Mouse (Mus musculus) heart, embryonic 12.5 days (tissue): ENCODE measurements at regions not wholly inside any gene's neighbourhood (a gene's known extent, or its start where the extent isn't known, plus 50 kb on each side); places are given as distances from the start of the nearest gene placed in this dataset.

ENCODE experiments used
- ATAC-seq: fragments of 200-750 bp; cut with Nextera tagmentation; 2 replicates; pipeline ENCODE4 v1.8.0; 2017; ENCODE audit warnings: moderate TSS enrichment, moderate library complexity; ENCODE audit not compliant: insufficient number of reproducible peaks, low FRiP score
- H3K27ac ChIP-seq: fragments of 300-500 bp; sonication (generic); 2 replicates; pipeline ENCODE4 v1.5.1; 2016; ENCODE audit warnings: mild to moderate bottlenecking, moderate library complexity; ENCODE audit not compliant: poor library complexity, severe bottlenecking
- H3K27me3 ChIP-seq: fragments of 300-500 bp; sonication (generic); replicated peaks from 2 replicates; pipeline ENCODE4 v1.6.1; 2016; ENCODE audit warnings: mild to moderate bottlenecking, moderate library complexity
- H3K36me3 ChIP-seq: fragments of 300-500 bp; sonication (generic); 2 replicates; pipeline ENCODE4 v1.6.1; 2016; ENCODE audit warnings: mild to moderate bottlenecking, moderate library complexity
- H3K4me1 ChIP-seq: fragments of 300-500 bp; sonication (generic); replicated peaks from 2 replicates; pipeline ENCODE4 v1.6.1; 2016; ENCODE audit warnings: mild to moderate bottlenecking
- H3K4me2 ChIP-seq: fragments of 300-500 bp; sonication (generic); 2 replicates; pipeline ENCODE4 v1.6.1; 2016; ENCODE audit warnings: mild to moderate bottlenecking, moderate library complexity
- H3K4me3 ChIP-seq: fragments of 300-500 bp; sonication (generic); 2 replicates; pipeline ENCODE4 v1.5.1; 2016; ENCODE audit warnings: mild to moderate bottlenecking
- H3K9ac ChIP-seq: fragments of 300-500 bp; sonication (generic); 2 replicates; pipeline ENCODE4 v1.6.1; 2016; ENCODE audit warnings: mild to moderate bottlenecking, moderate library complexity
- H3K9me3 ChIP-seq: fragments of 300-500 bp; sonication (generic); replicated peaks from 2 replicates; pipeline ENCODE4 v1.6.1; 2016; ENCODE audit warnings: mild to moderate bottlenecking, moderate library complexity
- WGBS: fragments of 180-500 bp; shearing (Covaris S2); methylation state at CpG from one replicate; pipeline ENCODE4 v1.1.7; 2016; 5-methylcytosine and 5-hydroxymethylcytosine counted together

GRCm38 (mm10) chr12:106835241-106835640, 653.2 kb upstream of the 3110018I06Rik start:
- WGBS, result 58% methylated on average over 3 of the region's 3 CpGs
- ATAC-seq, result no peak

GRCm38 (mm10) chr12:106839618-106840017, 648.8 kb upstream of the 3110018I06Rik start:
- Histone ChIP-seq H3K4me3 (no peak overlapping the region), H3K9ac (no peak overlapping the region), H3K4me1 (peaks cover 20% of the 10 kb centered on the region), H3K27ac (no peak overlapping the region), H3K4me2 (no peak overlapping the region), H3K36me3 (no peaks in the 10 kb centered on the region), H3K27me3 (no peaks in the 10 kb centered on the region), H3K9me3 (no peaks in the 10 kb centered on the region)
- WGBS, result 59% methylated on average over 5 of the region's 5 CpGs
- ATAC-seq, result no peak

More at GRCm38 (mm10) chr12:106835241-106835640, 653.2 kb upstream of the 3110018I06Rik start:
- no peak overlapping the region for H3K27ac ChIP-seq
- H3K4me3 ChIP-seq, result no peak overlapping the region
- H3K4me1 ChIP-seq, result 0 out of 2 replicates have a peak, but pooled peaks cover 6% of the 10 kb centered on the region
- H3K36me3 ChIP-seq, result no peaks in the 10 kb centered on the region
- H3K9me3 ChIP-seq, result no peaks in the 10 kb centered on the region
- no peak overlapping the region for H3K4me2 ChIP-seq
- H3K9ac ChIP-seq, result no peak overlapping the region
- H3K27me3 ChIP-seq, result no peaks in the 10 kb centered on the region

- H3K4me1 ChIP-seq, result peaks cover 20% of the 10 kb centered on the region
- H3K4me2 ChIP-seq, result no peak overlapping the region
- ATAC-seq, result no peak
- WGBS, result 69% methylated on average over 9 of the region's 9 CpGs
- H3K36me3 ChIP-seq, result no peaks in the 10 kb centered on the region
- H3K9me3 ChIP-seq, result no peaks in the 10 kb centered on the region
- no peaks in the 10 kb centered on the region for H3K27me3 ChIP-seq
- H3K9ac ChIP-seq, result no peak overlapping the region
- no peak overlapping the region for H3K27ac ChIP-seq
- no peak overlapping the region for H3K4me3 ChIP-seq
These were observed 648.2 kb upstream of the 3110018I06Rik start for GRCm38 (mm10) chr12:106840150-106840651.

- Histone ChIP-seq H3K9me3 (no peaks in the 10 kb centered on the region), H3K9ac (no peak overlapping the region), H3K4me1 (peaks cover 20% of the 10 kb centered on the region), H3K4me3 (no peak overlapping the region), H3K27ac (no peak overlapping the region), H3K27me3 (no peaks in the 10 kb centered on the region), H3K36me3 (no peaks in the 10 kb centered on the region), H3K4me2 (no peak overlapping the region)
- no peak for ATAC-seq
- WGBS, result 65% methylated on average over 8 of the region's 8 CpGs
These were observed 646.4 kb upstream of the 3110018I06Rik start for GRCm38 (mm10) chr12:106841996-106842395.

- H3K27me3 ChIP-seq, result no peaks in the 10 kb centered on the region
- WGBS, result 43% methylated on average over 8 of the region's 8 CpGs
- ATAC-seq, result no peak
- no peaks in the 10 kb centered on the region for H3K9me3 ChIP-seq
- no peak overlapping the region for H3K4me2 ChIP-seq
- no peak overlapping the region for H3K9ac ChIP-seq
- no peak overlapping the region for H3K27ac ChIP-seq
- H3K36me3 ChIP-seq, result no peaks in the 10 kb centered on the region
- H3K4me1 ChIP-seq, result peaks cover 20% of the 10 kb centered on the region
- H3K4me3 ChIP-seq, result no peak overlapping the region
These were observed 646.0 kb upstream of the 3110018I06Rik start for GRCm38 (mm10) chr12:106842396-106842795.

GRCm38 (mm10) chr12:106851666-106852065, 636.8 kb upstream of the 3110018I06Rik start:
- H3K4me3 ChIP-seq, result no peak overlapping the region
- no peaks in the 10 kb centered on the region for H3K27me3 ChIP-seq
- H3K4me1 ChIP-seq, result peaks cover 9% of the 10 kb centered on the region; the same call in 1 of the 2 replicates
- no peak overlapping the region for H3K9ac ChIP-seq
- H3K27ac ChIP-seq, result no peak overlapping the region
- H3K36me3 ChIP-seq, result no peaks in the 10 kb centered on the region
- WGBS, result 69% methylated on average over 4 of the region's 4 CpGs
- no peak for ATAC-seq
- H3K4me2 ChIP-seq, result no peak overlapping the region
- H3K9me3 ChIP-seq, result no peaks in the 10 kb centered on the region

- 77% methylated on average over 8 of the region's 8 CpGs for WGBS
These were observed 635.7 kb upstream of the 3110018I06Rik start for GRCm38 (mm10) chr12:106852736-106853135.

GRCm38 (mm10) chr12:106853711-106854240, 634.7 kb upstream of the 3110018I06Rik start:
- no peaks in the 10 kb centered on the region for H3K9me3 ChIP-seq
- H3K9ac ChIP-seq, result no peak overlapping the region
- no peak for ATAC-seq
- no peaks in the 10 kb centered on the region for H3K36me3 ChIP-seq
- H3K4me1 ChIP-seq, result peaks cover 9% of the 10 kb centered on the region; the same call in 1 of the 2 replicates
- 64% methylated on average over 11 of the region's 11 CpGs for WGBS
- no peaks in the 10 kb centered on the region for H3K27me3 ChIP-seq
- H3K4me2 ChIP-seq, result no peak overlapping the region
- no peak overlapping the region for H3K4me3 ChIP-seq
- no peak overlapping the region for H3K27ac ChIP-seq

More at GRCm38 (mm10) chr12:106852736-106853135, 635.7 kb upstream of the 3110018I06Rik start:
- Histone ChIP-seq H3K27me3 (no peaks in the 10 kb centered on the region), H3K9ac (no peak overlapping the region), H3K9me3 (no peaks in the 10 kb centered on the region), H3K27ac (no peak overlapping the region), H3K4me3 (no peak overlapping the region), H3K4me2 (no peak overlapping the region), H3K36me3 (no peaks in the 10 kb centered on the region), H3K4me1 (peaks cover 9% of the 10 kb centered on the region; the same call in 1 of the 2 replicates)
- no peak for ATAC-seq

- H3K27me3 ChIP-seq, result no peaks in the 10 kb centered on the region
- no peak overlapping the region for H3K4me3 ChIP-seq
- no peak; the same call in 1 of the 2 replicates for ATAC-seq
- H3K27ac ChIP-seq, result no peak overlapping the region
- no peaks in the 10 kb centered on the region for H3K36me3 ChIP-seq
- H3K4me1 ChIP-seq, result peaks cover 9% of the 10 kb centered on the region; the same call in 1 of the 2 replicates
- WGBS, result 32% methylated on average over 2 of the region's 2 CpGs
- H3K4me2 ChIP-seq, result no peak overlapping the region
- H3K9me3 ChIP-seq, result no peaks in the 10 kb centered on the region
- H3K9ac ChIP-seq, result no peak overlapping the region
These were observed 632.9 kb upstream of the 3110018I06Rik start for GRCm38 (mm10) chr12:106855520-106855919.

- no peak for ATAC-seq
- Histone ChIP-seq H3K36me3 (no peaks in the 10 kb centered on the region), H3K9me3 (no peaks in the 10 kb centered on the region), H3K4me3 (no peak overlapping the region), H3K27me3 (no peaks in the 10 kb centered on the region), H3K27ac (no peak overlapping the region), H3K4me1 (no peaks in the 10 kb centered on the region), H3K9ac (no peak overlapping the region), H3K4me2 (no peak overlapping the region)
- WGBS, result 86% methylated on average over 5 of the region's 5 CpGs
These were observed 626.8 kb upstream of the 3110018I06Rik start for GRCm38 (mm10) chr12:106861638-106862037.

GRCm38 (mm10) chr12:106864076-106864475, 624.4 kb upstream of the 3110018I06Rik start:
- no peak for ATAC-seq
- H3K4me2 ChIP-seq, result no peak overlapping the region
- no peak overlapping the region for H3K9ac ChIP-seq
- no peak overlapping the region for H3K4me3 ChIP-seq
- H3K9me3 ChIP-seq, result no peaks in the 10 kb centered on the region
- no peaks in the 10 kb centered on the region for H3K36me3 ChIP-seq
- no peaks in the 10 kb centered on the region for H3K4me1 ChIP-seq
- 83% methylated on average over 8 of the region's 8 CpGs for WGBS
- no peaks in the 10 kb centered on the region for H3K27me3 ChIP-seq
- H3K27ac ChIP-seq, result no peak overlapping the region

GRCm38 (mm10) chr12:106868036-106868435, 620.4 kb upstream of the 3110018I06Rik start:
- Histone ChIP-seq H3K9me3 (no peaks in the 10 kb centered on the region), H3K27me3 (no peaks in the 10 kb centered on the region), H3K27ac (no peak overlapping the region), H3K9ac (no peak overlapping the region), H3K4me1 (peaks cover 7% of the 10 kb centered on the region; the same call in 1 of the 2 replicates), H3K4me3 (no peak overlapping the region), H3K36me3 (no peaks in the 10 kb centered on the region), H3K4me2 (no peak overlapping the region)
- no peak for ATAC-seq
- WGBS, result 79% methylated on average over 6 of the region's 6 CpGs
